Mouse (Mus musculus): ENCODE measurements around the gene Rftn2. TPM values are rescaled to one million over a fixed set of nuclear protein-coding genes. Genes with fewer than 3 reads are reported as not detected.

The Rftn2 gene
- polyA plus RNA-seq, 1 experiment from 2014 or later, result 20.5 TPM

GRCm38 (mm10) chr1:55179917-55180566 is 46.5 kb downstream of the Rftn2 start:
- Histone ChIP-seq H3K27me3 (ENCODE audit: control insufficient read depth, insufficient read depth, low read length) (no peaks in the 10 kb centered on the region), H3K9me3 (replicated peaks; ENCODE audit: control insufficient read depth, low read length) (no peaks in the 10 kb centered on the region), H3K4me3 (ENCODE audit: low read depth, low read length) (no peak overlapping the region), H3K4me2 (ENCODE audit: low read depth, low read length) (no peak overlapping the region), H3K4me1 (ENCODE audit: control insufficient read depth, insufficient read depth, low read length) (no peaks in the 10 kb centered on the region), H3K27ac (replicated peaks; ENCODE audit: low read depth, low read length) (no peak overlapping the region), H3K36me3 (replicated peaks; ENCODE audit: control insufficient read depth, insufficient read depth, low read depth, low read length) (peaks cover 2% of the 10 kb centered on the region; the same call in 1 of the 2 replicates), H3K9ac (replicated peaks; ENCODE audit: low read length) (no peak overlapping the region)
- 76% methylated on average over 5 of the region's 5 CpGs for whole genome bisulfite sequencing
- ATAC-seq (replicated peaks; ENCODE audit: insufficient number of reproducible peaks, low FRiP score, low TSS enrichment, low read depth) (no peak), DNase-seq (ENCODE audit: low spot score) (no peak)

- 36% methylated on average over 3 of the region's 3 CpGs for WGBS
- no peak overlapping the region for H3K4me2 ChIP-seq (ENCODE audit: low read depth, low read length)
- H3K27ac ChIP-seq (replicated peaks; ENCODE audit: low read depth, low read length), result no peak overlapping the region
- no peaks in the 10 kb centered on the region for H3K9me3 ChIP-seq (replicated peaks; ENCODE audit: control insufficient read depth, low read length)
- no peaks in the 10 kb centered on the region for H3K4me1 ChIP-seq (ENCODE audit: control insufficient read depth, insufficient read depth, low read length)
- no peak for ATAC-seq (replicated peaks; ENCODE audit: insufficient number of reproducible peaks, low FRiP score, low TSS enrichment, low read depth)
- H3K36me3 ChIP-seq (replicated peaks; ENCODE audit: control insufficient read depth, insufficient read depth, low read depth, low read length), result no peaks in the 10 kb centered on the region; the same call in 1 of the 2 replicates
- no peak overlapping the region for H3K9ac ChIP-seq (replicated peaks; ENCODE audit: low read length)
- DNase-seq (ENCODE audit: low spot score), result no peak
- H3K27me3 ChIP-seq (ENCODE audit: control insufficient read depth, insufficient read depth, low read length), result no peaks in the 10 kb centered on the region
- H3K4me3 ChIP-seq (ENCODE audit: low read depth, low read length), result no peak overlapping the region
Observed at GRCm38 (mm10) chr1:55174558-55175034, 52.0 kb downstream of the Rftn2 start.

GRCm38 (mm10) chr1:55173720-55174557 is 52.6 kb downstream of the Rftn2 start:
- ATAC-seq (replicated peaks; ENCODE audit: insufficient number of reproducible peaks, low FRiP score, low TSS enrichment, low read depth) (no peak), DNase-seq (ENCODE audit: low spot score) (no peak)
- 87% methylated on average over 10 of the region's 10 CpGs for WGBS
- Histone ChIP-seq H3K4me1 (ENCODE audit: control insufficient read depth, insufficient read depth, low read length) (no peaks in the 10 kb centered on the region), H3K4me3 (ENCODE audit: low read depth, low read length) (no peak overlapping the region), H3K9me3 (replicated peaks; ENCODE audit: control insufficient read depth, low read length) (no peaks in the 10 kb centered on the region), H3K4me2 (ENCODE audit: low read depth, low read length) (no peak overlapping the region), H3K27ac (replicated peaks; ENCODE audit: low read depth, low read length) (no peak overlapping the region), H3K27me3 (ENCODE audit: control insufficient read depth, insufficient read depth, low read length) (no peaks in the 10 kb centered on the region), H3K9ac (replicated peaks; ENCODE audit: low read length) (no peak overlapping the region), H3K36me3 (replicated peaks; ENCODE audit: control insufficient read depth, insufficient read depth, low read depth, low read length) (no peaks in the 10 kb centered on the region; the same call in 1 of the 2 replicates)

DNA sequence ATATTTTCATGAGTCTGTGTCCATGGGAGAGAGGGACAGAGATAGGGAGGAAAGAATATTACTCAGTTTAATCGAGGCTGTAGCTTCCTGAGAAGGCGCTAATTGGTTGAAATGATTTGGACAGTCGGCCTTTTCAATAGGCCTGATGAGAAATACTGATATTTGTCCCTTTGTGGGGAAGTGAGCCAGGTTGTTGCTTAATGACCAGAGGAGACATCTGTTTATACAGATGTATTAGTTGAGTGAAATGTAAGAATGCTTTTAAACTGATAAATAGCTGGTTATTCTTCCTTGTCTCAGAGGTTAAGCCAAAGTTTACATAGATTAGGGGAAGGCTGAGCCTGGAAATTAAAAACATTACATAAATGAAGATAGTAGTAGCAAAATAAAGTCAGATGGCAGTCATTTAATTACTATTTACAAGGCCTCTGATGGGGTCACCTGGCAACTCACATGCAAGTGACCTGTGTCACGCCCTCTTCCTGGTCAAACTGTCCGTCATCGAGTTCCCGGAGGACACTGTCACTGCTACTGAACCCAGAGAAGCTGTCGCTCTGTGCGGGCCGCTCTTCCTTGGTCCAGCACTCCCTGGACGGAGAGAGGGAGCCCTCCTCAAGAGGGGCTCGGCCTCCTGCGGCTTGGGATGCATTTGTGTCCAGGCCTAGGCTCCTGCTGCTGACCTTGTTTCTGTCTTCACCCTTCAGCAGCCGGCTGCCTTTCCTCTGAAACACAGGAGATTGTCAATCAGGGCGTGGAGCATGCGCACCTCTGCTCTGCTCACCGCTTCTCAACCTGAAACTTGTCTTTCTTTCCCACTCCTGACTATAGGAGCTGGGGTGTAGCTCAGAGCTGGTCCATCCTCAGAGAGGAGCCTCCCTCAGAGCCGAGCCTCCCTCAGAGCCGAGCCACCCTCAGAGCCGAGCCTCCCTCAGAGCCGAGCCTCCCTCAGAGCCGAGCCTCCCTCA is 54.9 kb downstream of the Rftn2 start:
- H3K9ac ChIP-seq (replicated peaks; ENCODE audit: low read length), result no peak overlapping the region
- no peak overlapping the region; the same call in 1 of the 2 replicates for H3K4me2 ChIP-seq (ENCODE audit: low read depth, low read length)
- H3K27ac ChIP-seq (replicated peaks; ENCODE audit: low read depth, low read length), result no peak overlapping the region
- no peak overlapping the region for H3K4me3 ChIP-seq (ENCODE audit: low read depth, low read length)
- no peaks in the 10 kb centered on the region; the same call in 1 of the 2 replicates for H3K36me3 ChIP-seq (replicated peaks; ENCODE audit: control insufficient read depth, insufficient read depth, low read depth, low read length)
- H3K9me3 ChIP-seq (replicated peaks; ENCODE audit: control insufficient read depth, low read length), result no peaks in the 10 kb centered on the region
- H3K4me1 ChIP-seq (ENCODE audit: control insufficient read depth, insufficient read depth, low read length), result no peaks in the 10 kb centered on the region
- ATAC-seq (replicated peaks; ENCODE audit: insufficient number of reproducible peaks, low FRiP score, low TSS enrichment, low read depth) (no peak), DNase-seq (ENCODE audit: low spot score) (no peak)
- WGBS, result 47% methylated on average over 22 of the region's 22 CpGs
- no peaks in the 10 kb centered on the region for H3K27me3 ChIP-seq (ENCODE audit: control insufficient read depth, insufficient read depth, low read length)

DNA sequence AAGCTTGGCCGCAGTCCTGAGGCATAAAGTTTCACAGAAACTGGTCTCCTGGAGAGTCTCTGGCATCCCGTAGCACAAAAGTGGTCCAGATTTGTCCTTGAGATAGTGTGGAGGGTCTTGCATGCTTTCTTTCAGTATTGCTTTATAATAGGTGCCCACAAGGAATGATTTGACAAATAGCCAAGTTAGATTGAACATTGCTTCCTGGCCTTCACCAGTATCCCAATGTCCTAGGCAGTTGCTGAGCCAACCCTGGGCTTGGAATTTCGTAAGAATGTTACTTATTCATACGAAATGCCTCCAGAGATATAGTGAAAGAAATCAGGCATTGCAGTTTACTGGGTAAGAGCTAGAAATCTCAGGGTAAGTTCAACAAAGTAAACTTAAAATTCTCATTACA is 58.0 kb downstream of the Rftn2 start:
- Histone ChIP-seq H3K4me1 (ENCODE audit: control insufficient read depth, insufficient read depth, low read length) (no peaks in the 10 kb centered on the region), H3K9me3 (replicated peaks; ENCODE audit: control insufficient read depth, low read length) (no peaks in the 10 kb centered on the region), H3K27me3 (ENCODE audit: control insufficient read depth, insufficient read depth, low read length) (no peaks in the 10 kb centered on the region), H3K4me3 (ENCODE audit: low read depth, low read length) (no peak overlapping the region), H3K9ac (replicated peaks; ENCODE audit: low read length) (no peak overlapping the region), H3K4me2 (ENCODE audit: low read depth, low read length) (no peak overlapping the region), H3K27ac (replicated peaks; ENCODE audit: low read depth, low read length) (no peak overlapping the region), H3K36me3 (replicated peaks; ENCODE audit: control insufficient read depth, insufficient read depth, low read depth, low read length) (no peaks in the 10 kb centered on the region)
- 97% methylated on average over 4 of the region's 4 CpGs for WGBS
- no peak for ATAC-seq (replicated peaks; ENCODE audit: insufficient number of reproducible peaks, low FRiP score, low TSS enrichment, low read depth)
- DNase-seq (ENCODE audit: low spot score), result no peak

- no peaks in the 10 kb centered on the region for H3K27me3 ChIP-seq (ENCODE audit: control insufficient read depth, insufficient read depth, low read length)
- H3K9me3 ChIP-seq (replicated peaks; ENCODE audit: control insufficient read depth, low read length), result no peaks in the 10 kb centered on the region
- no peaks in the 10 kb centered on the region for H3K4me1 ChIP-seq (ENCODE audit: control insufficient read depth, insufficient read depth, low read length)
- no peak overlapping the region for H3K9ac ChIP-seq (replicated peaks; ENCODE audit: low read length)
- H3K27ac ChIP-seq (replicated peaks; ENCODE audit: low read depth, low read length), result no peak overlapping the region
- DNase-seq (ENCODE audit: low spot score) (no peak), ATAC-seq (replicated peaks; ENCODE audit: insufficient number of reproducible peaks, low FRiP score, low TSS enrichment, low read depth) (no peak)
- H3K4me3 ChIP-seq (ENCODE audit: low read depth, low read length), result no peak overlapping the region
- no peaks in the 10 kb centered on the region for H3K36me3 ChIP-seq (replicated peaks; ENCODE audit: control insufficient read depth, insufficient read depth, low read depth, low read length)
- no peak overlapping the region for H3K4me2 ChIP-seq (ENCODE audit: low read depth, low read length)
- 80% methylated on average over 4 of the region's 4 CpGs for WGBS
Observed at GRCm38 (mm10) chr1:55167560-55167959, 59.0 kb downstream of the Rftn2 start.

- Histone ChIP-seq H3K27ac (replicated peaks; ENCODE audit: low read depth, low read length) (no peak overlapping the region), H3K4me1 (ENCODE audit: control insufficient read depth, insufficient read depth, low read length) (no peaks in the 10 kb centered on the region), H3K36me3 (replicated peaks; ENCODE audit: control insufficient read depth, insufficient read depth, low read depth, low read length) (no peaks in the 10 kb centered on the region), H3K9ac (replicated peaks; ENCODE audit: low read length) (no peak overlapping the region), H3K4me3 (ENCODE audit: low read depth, low read length) (no peak overlapping the region), H3K4me2 (ENCODE audit: low read depth, low read length) (no peak overlapping the region), H3K27me3 (ENCODE audit: control insufficient read depth, insufficient read depth, low read length) (no peaks in the 10 kb centered on the region), H3K9me3 (replicated peaks; ENCODE audit: control insufficient read depth, low read length) (no peaks in the 10 kb centered on the region)
- WGBS, result 58% methylated on average over 5 of the region's 5 CpGs
- ATAC-seq (replicated peaks; ENCODE audit: insufficient number of reproducible peaks, low FRiP score, low TSS enrichment, low read depth) (no peak), DNase-seq (ENCODE audit: low spot score) (no peak)
Observed at GRCm38 (mm10) chr1:55164005-55164404, 62.6 kb downstream of the Rftn2 start.
